Mouse (Mus musculus) liver, adult 2 months (tissue): ENCODE measurements around the gene Six5. TPM values are rescaled to one million over a fixed set of nuclear protein-coding genes. Genes with fewer than 3 reads are reported as not detected.

Experiments used
- DNase-seq: peaks from one replicate; pipeline ENCODE4 v3.0.0-alpha.2; 2011; ENCODE audit warnings: low read depth, low spot score; ENCODE audit errors: extremely low read depth
- H3K27ac ChIP-seq: fragments of 200-500 bp; replicated peaks from 2 replicates; pipeline ENCODE4 v1.5.1; 2012; ENCODE audit warnings: low read depth, mild to moderate bottlenecking, control low read depth, inconsistent platforms, low read length; ENCODE audit not compliant: insufficient read depth
- H3K27me3 ChIP-seq: fragments of 200-500 bp; 2 replicates; pipeline ENCODE4 v1.6.1; 2012; ENCODE audit warnings: mild to moderate bottlenecking, moderate library complexity, low read length, inconsistent platforms; ENCODE audit not compliant: control insufficient read depth, insufficient read depth
- H3K36me3 ChIP-seq: fragments of 200-500 bp; 2 replicates; pipeline ENCODE4 v1.6.1; 2012; ENCODE audit warnings: low read length, inconsistent platforms; ENCODE audit not compliant: control insufficient read depth, insufficient read depth
- H3K4me1 ChIP-seq: fragments of 200-500 bp; 2 replicates; pipeline ENCODE4 v1.6.1; 2011; ENCODE audit warnings: low read length; ENCODE audit not compliant: control insufficient read depth, insufficient read depth
- H3K4me3 ChIP-seq: fragments of 200-500 bp; 2 replicates; pipeline ENCODE4 v1.5.1; 2011; ENCODE audit warnings: low read depth, mild to moderate bottlenecking, control low read depth, low read length, moderate library complexity; ENCODE audit not compliant: insufficient read depth
- H3K79me2 ChIP-seq: fragments of 200-500 bp; 2 replicates; pipeline ENCODE4 v1.6.1; 2012; ENCODE audit warnings: inconsistent platforms, mild to moderate bottlenecking, low read length, moderate library complexity; ENCODE audit not compliant: control insufficient read depth, insufficient read depth
- H3K9ac ChIP-seq: fragments of 200-500 bp; 2 replicates; pipeline ENCODE4 v1.6.1; 2012; ENCODE audit warnings: low read depth, mild to moderate bottlenecking, control low read depth, inconsistent platforms, low read length
- CTCF ChIP-seq: fragments of 200-500 bp; IDR thresholded peaks from 2 replicates; pipeline ENCODE4 v1.5.1; 2011; ENCODE audit warnings: low read depth, low read length, control low read depth
- POLR2A ChIP-seq: fragments of 200-500 bp; IDR thresholded peaks from 2 replicates; pipeline ENCODE4 v1.6.1; 2011; ENCODE audit warnings: low read length, control low read depth; ENCODE audit not compliant: insufficient read depth; ENCODE audit errors: extremely low read depth
- WGBS: fragments of 180-500 bp; shearing (Covaris S2); methylation state at CpG from one replicate; pipeline ENCODE4 v1.1.7; 2018; 5-methylcytosine and 5-hydroxymethylcytosine counted together
- polyA plus RNA-seq: library from polyadenylated mRNA; depleted of rRNA; stranded (reverse); fragments of >200 nt; gene quantifications from 2 replicates; pipeline ENCODE4 v1.2.3, GENCODE M21; 2012
- total RNA-seq: library from RNA; depleted of rRNA; stranded (reverse); fragments of >200 nt; gene quantifications from 2 replicates; pipeline ENCODE4 v1.2.3, GENCODE M21; 2014

Six5 gene
- total and polyA plus RNA-seq, 2 experiments, result 1.8 to 8.7 TPM

DNA sequence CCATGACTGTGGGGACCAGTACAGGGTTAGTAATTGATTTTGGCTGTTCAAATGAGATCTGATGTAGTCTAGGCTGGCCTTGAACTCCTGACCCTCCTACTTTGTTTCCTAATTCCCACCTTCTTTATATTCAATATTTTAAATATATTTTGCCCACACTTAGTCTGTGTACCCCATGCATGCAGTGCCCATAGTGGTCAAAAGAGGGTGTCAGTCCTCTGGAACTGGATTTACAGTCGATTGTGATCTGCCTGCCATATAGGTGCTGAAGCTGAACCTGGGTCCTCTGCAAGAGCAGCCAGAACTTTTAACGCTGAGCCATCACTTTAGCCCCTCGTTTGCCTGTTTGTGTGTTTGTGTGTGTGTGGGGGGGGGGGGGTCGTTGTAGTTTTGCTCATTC, 36.3 kb downstream of the Six5 start:
- TF ChIP-seq POLR2A, result no peak
- Histone ChIP-seq H3K9ac (no peak overlapping the region), H3K4me1 (peaks cover 8% of the 10 kb centered on the region; the same call in 1 of the 2 replicates), H3K36me3 (no peaks in the 10 kb centered on the region), H3K27me3 (no peaks in the 10 kb centered on the region), H3K27ac (peak overlapping the region; percentile 62), H3K4me3 (no peak overlapping the region), H3K79me2 (peaks cover 9% of the 10 kb centered on the region; the same call in 1 of the 2 replicates)
- WGBS, result 10% methylated on average over 4 of the region's 4 CpGs
- peak; percentile 31 for DNase-seq

DNA sequence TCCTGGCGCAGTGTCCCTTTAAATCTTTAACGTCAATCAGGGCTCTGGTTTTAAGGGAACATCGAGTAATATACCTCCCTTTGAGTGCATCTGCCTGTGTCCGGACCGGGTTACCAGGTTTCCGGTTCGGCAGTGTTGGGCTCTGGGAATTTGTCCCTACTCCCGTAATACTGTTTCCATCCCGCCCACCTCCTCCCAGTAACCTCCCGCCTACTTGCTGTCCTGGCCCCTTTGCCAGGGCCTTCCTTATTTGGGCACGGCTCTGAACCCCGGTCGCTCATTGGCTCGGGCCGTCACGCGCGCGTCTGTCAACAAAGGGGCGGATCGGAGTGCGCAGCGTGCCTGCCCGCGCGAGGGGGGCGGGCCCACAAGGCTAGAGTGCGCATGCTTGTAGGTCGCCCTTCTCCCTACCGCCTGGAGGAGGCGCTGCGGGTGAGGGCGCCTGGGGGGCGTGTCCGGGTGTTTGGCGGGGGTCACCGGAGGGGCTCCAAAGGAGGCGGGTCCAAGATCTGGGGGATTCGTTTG, 37.0 kb downstream of the Six5 start:
- Histone ChIP-seq H3K4me3 (peak overlapping the region; percentile 40), H3K27me3 (no peaks in the 10 kb centered on the region), H3K36me3 (peaks cover under 1% of the 10 kb centered on the region; the same call in 1 of the 2 replicates), H3K9ac (peak overlapping the region; percentile 52), H3K27ac (peak overlapping the region; percentile 62), H3K79me2 (peaks cover 10% of the 10 kb centered on the region; the same call in 1 of the 2 replicates), H3K4me1 (peaks cover 8% of the 10 kb centered on the region; the same call in 1 of the 2 replicates)
- peak; percentile 99 for DNase-seq
- peak; percentile 79 for TF ChIP-seq CTCF
- 0 out of 2 replicates have a peak, but pooled peaks have one; percentile 14 for TF ChIP-seq POLR2A
- under 1% methylated on average over 39 of the region's 39 CpGs for WGBS

DNA sequence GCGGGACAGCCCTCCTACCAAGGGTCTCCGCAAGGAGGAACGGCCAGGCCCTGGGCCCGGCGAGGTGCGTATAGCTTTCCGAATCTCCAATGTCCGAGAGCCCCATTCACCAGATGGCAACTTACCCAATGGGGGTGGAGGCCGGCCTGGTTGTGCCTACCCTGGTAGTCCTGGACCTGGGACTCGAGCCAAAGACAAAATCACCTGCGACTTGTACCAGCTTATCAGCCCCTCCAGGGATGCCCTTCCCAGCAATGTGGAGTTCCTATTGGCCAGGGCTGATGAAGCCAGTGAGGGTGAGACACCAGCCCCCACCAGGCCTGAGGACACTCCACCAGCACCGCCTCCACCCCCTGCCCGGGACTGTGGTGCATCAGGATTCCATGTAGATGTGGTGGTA, 41.8 kb downstream of the Six5 start:
- no peaks in the 10 kb centered on the region for H3K27me3 ChIP-seq
- no peak overlapping the region for H3K4me3 ChIP-seq
- H3K79me2 ChIP-seq, result peaks cover 17% of the 10 kb centered on the region; the same call in 1 of the 2 replicates
- H3K27ac ChIP-seq, result no peak overlapping the region
- no peak overlapping the region for H3K9ac ChIP-seq
- peaks cover 3% of the 10 kb centered on the region; the same call in 1 of the 2 replicates for H3K4me1 ChIP-seq
- WGBS, result 97% methylated on average over 13 of the region's 13 CpGs
- TF ChIP-seq CTCF (no peak), POLR2A (no peak)
- DNase-seq, result no peak
- peaks cover 3% of the 10 kb centered on the region; the same call in 1 of the 2 replicates for H3K36me3 ChIP-seq

GRCm38 (mm10) chr7:19136673-19137334, 42.4 kb downstream of the Six5 start:
- no peaks in the 10 kb centered on the region for H3K27me3 ChIP-seq
- H3K79me2 ChIP-seq, result peaks cover 17% of the 10 kb centered on the region; the same call in 1 of the 2 replicates
- WGBS, result 92% methylated on average over 38 of the region's 38 CpGs
- TF ChIP-seq CTCF, result no peak
- no peak for TF ChIP-seq POLR2A
- no peak overlapping the region for H3K9ac ChIP-seq
- no peak overlapping the region for H3K4me3 ChIP-seq
- H3K27ac ChIP-seq, result no peak overlapping the region
- DNase-seq, result no peak
- peaks cover 3% of the 10 kb centered on the region; the same call in 1 of the 2 replicates for H3K36me3 ChIP-seq
- peaks cover 3% of the 10 kb centered on the region; the same call in 1 of the 2 replicates for H3K4me1 ChIP-seq

DNA sequence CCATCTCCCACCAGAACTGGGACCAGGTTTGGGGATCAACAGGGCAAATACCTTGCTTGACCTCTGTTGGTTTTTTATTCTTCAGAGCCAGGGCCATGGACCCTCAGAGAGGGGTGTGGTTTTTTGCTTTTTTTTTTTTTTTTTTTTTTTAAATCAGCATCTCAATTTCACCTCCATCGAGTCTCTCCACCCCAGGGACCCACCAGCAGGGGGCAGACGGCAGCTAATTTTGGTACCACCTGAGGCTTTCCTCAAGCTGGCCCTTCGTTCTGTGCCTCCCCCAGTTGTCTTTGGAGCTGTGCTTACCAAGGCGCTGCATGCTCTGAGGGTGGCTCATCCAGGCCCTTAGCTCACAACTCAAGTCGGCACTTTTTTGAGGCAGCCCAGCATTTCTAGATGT, 43.0 kb downstream of the Six5 start:
- Histone ChIP-seq H3K4me3 (no peak overlapping the region), H3K79me2 (peaks cover 17% of the 10 kb centered on the region; the same call in 1 of the 2 replicates), H3K27me3 (no peaks in the 10 kb centered on the region), H3K36me3 (peaks cover 3% of the 10 kb centered on the region; the same call in 1 of the 2 replicates), H3K9ac (no peak overlapping the region), H3K4me1 (peaks cover 3% of the 10 kb centered on the region; the same call in 1 of the 2 replicates), H3K27ac (no peak overlapping the region)
- 58% methylated on average over 5 of the region's 5 CpGs for WGBS
- DNase-seq, result no peak
- TF ChIP-seq CTCF (peak; percentile 60), POLR2A (no peak)
